8 mouse cellular contexts compared by ENCODE assay signal in genomic region chr5:115436421-115437124, GRCm38 (mm10). TPM values are rescaled to one million over a fixed set of nuclear protein-coding genes. Genes with fewer than 3 reads are reported as not detected.
DNase-seq lines count a peak whose midpoint lies in the region; ATAC-seq lines count a peak whose summit lies in the region.

No protein-coding gene starts in this region.

- peak; percentile 91 for ATAC-seq in hindbrain, embryonic 16.5 days

- no peaks in the 10 kb centered on the region for H3K9me3 ChIP-seq in hindbrain, embryonic 16.5 days (ENCODE audit: control insufficient read depth, low read length)

- no peaks in the 10 kb centered on the region for H3K27me3 ChIP-seq in hindbrain, embryonic 16.5 days (replicated peaks; ENCODE audit: control insufficient read depth, insufficient read depth, low read length)

- peaks cover 75% of the 10 kb centered on the region for H3K4me1 ChIP-seq in hindbrain, embryonic 16.5 days (ENCODE audit: control insufficient read depth, insufficient read depth, low read depth, low read length)

- H3K36me3 ChIP-seq in hindbrain, embryonic 16.5 days (ENCODE audit: control insufficient read depth, insufficient read depth, low read length) = peaks cover 3% of the 10 kb centered on the region; the same call in 1 of the 2 replicates

- H3K4me3 ChIP-seq in hindbrain, embryonic 16.5 days (ENCODE audit: low read length) = peak overlapping the region; percentile 35

- DNase-seq in adrenal gland, adult (ENCODE audit: inconsistent age in 2 of 2, low spot score in 1 of 2) = peak; percentile 81 to 85
- DNase-seq in cerebellum, postnatal 36 days = peak; percentile 67 to 75
- peak; percentile 82 to 93 for DNase-seq in frontal cortex, postnatal 36 days (ENCODE audit: low spot score in 2 of 2)
- peak; percentile 71 to 95 for DNase-seq in left cerebral cortex, adult 8-10 months (ENCODE audit: low spot score in 2 of 2)
- peak; percentile 95 for DNase-seq in mesoderm, embryonic 11.5 days (ENCODE audit: low read depth, low spot score)
- peak; percentile 88 to 90 for DNase-seq in right cerebral cortex, postnatal 36 days (ENCODE audit: low spot score in 2 of 2)
- DNase-seq in thymus, postnatal 14 days = no peak

- peak overlapping the region; percentile 73 for H3K9ac ChIP-seq in hindbrain, embryonic 16.5 days (ENCODE audit: low read depth, low read length)

- WGBS in hindbrain, embryonic 16.5 days = 0% methylated on average over 35 of the region's 43 CpGs

- peak overlapping the region; percentile 99 for H3K27ac ChIP-seq in hindbrain, embryonic 16.5 days (ENCODE audit: low read depth, low read length)

- peak overlapping the region; percentile 66 for H3K4me2 ChIP-seq in hindbrain, embryonic 16.5 days (ENCODE audit: low read length)

RNA-seq across cellular contexts. Expression of gene Msi1, which starts 7.2 kb away (rescaled TPM):
- 23.0 and 44.5 TPM in 2 replicates for polyA plus RNA-seq in hindbrain, embryonic 16.5 days (2015; fragmentation: Nextera tagmentation; extraction: Ambion mirVana)
- total RNA-seq in left cerebral cortex, adult 8-10 months (2022) = 10 to 100 TPM; 43.2 to 58.9 (median 51.0) TPM

RNA-seq across cellular contexts. Expression of gene Pla2g1b, which starts 29.5 kb away (rescaled TPM):
- polyA plus RNA-seq in hindbrain, embryonic 16.5 days (2015; fragmentation: Nextera tagmentation; extraction: Ambion mirVana) = not detected in 2 replicates
- not detected for total RNA-seq in left cerebral cortex, adult 8-10 months (2022)

RNA-seq across cellular contexts. Expression of gene Sirt4, which starts 48.0 kb away (rescaled TPM):
- 24.8 and 26.8 TPM in 2 replicates for polyA plus RNA-seq in hindbrain, embryonic 16.5 days (2015; fragmentation: Nextera tagmentation; extraction: Ambion mirVana)
- total RNA-seq in left cerebral cortex, adult 8-10 months (2022) = 10 to 100 TPM; 27.1 to 38.6 (median 33.1) TPM
